Mouse (Mus musculus) kidney, adult 10 weeks (tissue): ENCODE measurements around the gene Dcst1. TPM values are rescaled to one million over a fixed set of nuclear protein-coding genes. Genes with fewer than 3 reads are reported as not detected.

Source experiments
- polyA plus RNA-seq: library from polyadenylated mRNA; stranded (reverse); fragments of 350-450 nt; fragmentation: Illumina TruSeq; extraction: RNeasy Lipid Tissue Mini Kit (QIAGEN cat#74804); gene quantifications from one replicate; pipeline ENCODE4 v1.2.3, GENCODE M21; 2014; ENCODE audit warnings: low read depth, low replicate concordance

The Dcst1 gene
- not detected for polyA plus RNA-seq

DNA sequence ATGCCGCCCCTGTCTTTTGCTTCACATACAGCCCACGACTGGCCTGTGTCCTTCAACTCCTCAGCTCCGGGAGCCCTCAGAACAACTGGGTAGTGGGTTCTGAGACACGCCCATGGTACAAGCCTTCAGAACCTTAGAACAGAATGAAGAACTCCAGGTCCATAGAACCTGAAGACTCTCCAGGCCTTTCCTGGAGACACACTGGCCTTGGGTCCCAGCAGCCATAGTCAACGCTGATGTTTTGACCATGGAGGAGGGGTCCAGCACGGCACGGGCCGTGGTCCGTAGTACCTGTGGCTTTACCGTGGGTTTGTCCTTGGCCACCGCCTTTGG lies at the start of gene Dcst1:
TSS of gene Dcst1 (minus strand) at position 101 of the 333 bp plus-strand sequence.

DNA sequence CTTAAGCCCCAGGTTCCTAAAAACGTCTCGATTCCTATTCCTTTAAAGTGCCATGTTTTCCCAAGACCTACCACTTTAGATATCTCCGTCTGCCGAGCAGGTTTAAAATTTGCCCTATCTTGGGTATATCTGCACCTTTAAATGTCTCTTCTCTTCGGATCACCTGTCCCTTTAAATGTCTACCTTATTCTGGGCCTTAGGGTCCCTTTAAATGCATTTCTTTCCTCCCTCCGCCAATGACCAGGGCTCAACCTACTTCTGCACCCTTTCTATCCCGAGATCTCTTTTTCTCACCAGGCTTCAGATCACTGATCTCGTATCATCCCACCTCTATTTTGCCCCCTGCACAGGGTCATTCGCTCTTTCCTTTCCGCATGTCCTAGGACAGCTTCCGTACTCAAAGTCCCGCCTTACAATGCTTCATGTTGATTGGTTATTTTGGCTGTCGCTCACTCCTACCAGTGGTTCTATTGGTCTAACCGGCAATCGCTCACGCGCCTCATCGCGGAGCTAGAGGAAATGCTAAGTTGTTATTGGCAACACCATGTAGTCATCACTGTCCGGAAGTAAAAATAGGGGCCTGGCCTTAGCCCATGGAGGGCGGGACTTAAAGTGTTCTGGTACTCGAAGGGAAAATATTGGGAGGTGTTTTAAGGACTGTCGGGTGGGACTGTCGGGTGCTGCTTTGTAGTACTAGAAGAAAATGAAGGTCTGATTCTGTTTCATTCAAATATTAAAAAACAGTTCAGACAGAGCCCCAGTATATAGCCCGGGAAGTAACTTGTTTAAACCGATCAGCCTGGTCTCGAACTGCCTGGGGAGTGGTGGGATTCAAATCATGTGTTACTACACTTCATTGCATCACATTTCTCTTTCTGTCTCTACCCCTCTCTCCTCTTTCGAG lies 46.7 kb upstream of the Dcst1 start, which contains the start of gene Flad1:
TSS of gene Flad1 (minus strand) at position 381 of the 904 bp plus-strand sequence.

DNA sequence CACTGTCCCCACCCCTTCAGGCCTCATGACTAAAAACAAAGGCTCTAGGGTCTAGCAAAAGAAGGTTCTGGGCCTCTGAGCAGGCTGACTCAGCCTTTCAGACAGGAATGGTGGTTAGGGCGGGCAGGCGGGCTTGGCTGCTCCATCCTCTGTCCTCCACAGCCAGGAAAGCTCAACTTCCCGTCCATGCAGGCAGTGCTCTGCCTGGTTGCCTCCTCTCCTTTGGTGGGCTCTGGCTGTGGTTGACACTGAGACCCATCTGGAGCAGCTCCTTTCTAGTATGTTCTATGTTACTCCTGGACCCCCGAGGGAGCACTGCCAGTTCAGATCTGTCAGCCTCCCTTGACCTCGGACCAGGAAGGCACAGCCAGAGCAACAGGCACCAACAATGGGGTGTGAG lies 37.6 kb upstream of the Dcst1 start, which contains the start of gene Lenep:
TSS of gene Lenep (minus strand) at position 101 of the 400 bp plus-strand sequence.

DNA sequence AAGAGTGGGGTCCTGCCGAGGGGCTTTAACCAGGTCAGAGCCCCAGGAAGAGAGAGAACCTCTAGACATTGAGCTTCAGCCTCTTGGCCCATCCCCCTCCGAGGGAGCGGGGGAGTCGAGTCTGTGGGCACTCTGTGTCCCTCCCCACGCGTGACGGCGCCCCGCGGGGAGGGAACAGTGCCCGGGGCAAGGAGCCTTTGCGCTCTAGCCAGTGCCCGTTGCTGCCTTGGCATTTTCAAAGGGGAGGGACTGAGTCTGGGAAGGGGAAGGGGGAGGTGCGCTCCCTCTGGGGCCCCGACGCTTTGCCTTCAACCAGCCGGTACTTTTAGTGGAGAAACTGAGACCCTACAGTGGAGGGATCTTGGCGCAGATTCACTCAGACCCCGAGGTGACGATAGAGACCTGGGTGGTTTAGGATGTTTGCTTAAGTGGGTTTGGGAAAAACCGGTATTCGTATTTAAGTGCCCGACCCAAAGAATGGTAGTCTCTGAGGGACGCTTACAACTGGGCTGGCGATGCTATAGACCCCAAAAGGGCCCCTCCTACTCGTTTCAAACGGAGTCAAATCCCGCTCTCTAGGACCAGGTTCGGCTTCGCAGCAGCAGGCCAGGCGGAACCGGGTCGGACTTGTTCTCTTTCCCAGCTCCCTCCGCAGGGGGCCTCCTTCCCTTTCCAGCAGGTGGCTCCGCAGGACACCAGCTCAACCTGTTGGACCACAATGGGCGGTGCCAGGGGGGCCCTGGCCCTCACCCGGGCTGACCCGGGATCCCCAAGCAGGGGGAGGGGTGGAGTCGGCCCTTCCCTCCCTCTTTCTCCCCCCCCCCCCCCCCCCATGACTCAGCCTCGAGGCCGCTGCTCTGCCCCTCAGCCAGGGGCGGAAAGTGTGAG lies 29.2 kb upstream of the Dcst1 start, which contains the start of gene Zbtb7b:
TSS of gene Zbtb7b (minus strand) at position 771 of the 888 bp plus-strand sequence.

DNA sequence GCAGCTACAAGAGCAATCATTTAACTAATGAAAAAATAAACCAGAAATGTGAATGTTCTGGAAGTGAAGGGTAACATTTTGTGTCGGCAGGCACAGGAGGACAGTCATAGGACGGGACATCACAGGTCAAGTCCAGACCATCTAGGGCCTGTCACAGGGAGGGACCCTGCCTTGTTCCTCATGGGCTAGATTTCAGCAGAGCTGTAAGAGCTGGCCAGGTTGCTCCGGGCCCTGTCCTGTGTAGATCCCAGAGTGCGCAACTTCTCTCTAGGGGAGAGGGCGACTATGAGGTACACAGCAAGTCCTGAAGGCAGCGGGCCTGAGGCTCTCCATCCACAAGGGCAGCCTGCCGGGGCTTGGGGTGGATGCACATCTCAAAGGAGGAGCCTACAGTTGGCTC lies 3.4 kb downstream of the Dcst1 start, which contains the start of gene Dcst2:
TSS of gene Dcst2 (plus strand) at position 301 of the 400 bp plus-strand sequence.

DNA sequence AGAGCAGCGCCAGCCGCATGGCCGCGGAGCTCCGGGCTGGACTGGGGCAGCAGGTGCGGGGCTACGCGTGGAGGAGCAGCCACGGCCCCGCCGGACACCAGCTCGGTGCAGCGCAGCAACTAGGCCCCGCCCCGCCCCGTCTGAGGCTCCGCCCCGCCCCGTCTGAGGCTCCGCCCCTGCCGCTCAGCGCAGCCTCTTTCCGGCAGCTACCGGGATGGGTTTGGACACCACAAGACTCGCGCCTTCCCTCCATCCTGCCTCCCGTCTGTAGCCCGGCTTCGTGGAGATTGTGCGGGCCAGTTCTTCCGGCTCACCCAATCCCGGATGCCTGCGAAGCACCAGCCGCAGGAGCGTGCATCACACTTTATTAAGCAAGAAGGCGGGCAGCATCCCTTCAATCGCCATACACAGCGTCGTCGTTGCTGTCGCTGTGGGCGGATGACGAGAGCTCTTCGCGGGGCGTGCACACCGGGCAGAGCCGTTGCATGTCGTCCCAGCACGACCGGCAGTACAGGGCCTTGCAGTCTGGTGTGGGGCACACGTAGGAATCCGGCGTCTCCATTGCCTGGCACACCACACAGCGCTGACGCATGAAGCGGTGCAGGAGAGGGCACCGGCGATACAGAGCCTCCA lies 15.1 kb downstream of the Dcst1 start, which contains the start of gene Adam15:
TSS of gene Adam15 (minus strand) at position 128 of the 633 bp plus-strand sequence.

DNA sequence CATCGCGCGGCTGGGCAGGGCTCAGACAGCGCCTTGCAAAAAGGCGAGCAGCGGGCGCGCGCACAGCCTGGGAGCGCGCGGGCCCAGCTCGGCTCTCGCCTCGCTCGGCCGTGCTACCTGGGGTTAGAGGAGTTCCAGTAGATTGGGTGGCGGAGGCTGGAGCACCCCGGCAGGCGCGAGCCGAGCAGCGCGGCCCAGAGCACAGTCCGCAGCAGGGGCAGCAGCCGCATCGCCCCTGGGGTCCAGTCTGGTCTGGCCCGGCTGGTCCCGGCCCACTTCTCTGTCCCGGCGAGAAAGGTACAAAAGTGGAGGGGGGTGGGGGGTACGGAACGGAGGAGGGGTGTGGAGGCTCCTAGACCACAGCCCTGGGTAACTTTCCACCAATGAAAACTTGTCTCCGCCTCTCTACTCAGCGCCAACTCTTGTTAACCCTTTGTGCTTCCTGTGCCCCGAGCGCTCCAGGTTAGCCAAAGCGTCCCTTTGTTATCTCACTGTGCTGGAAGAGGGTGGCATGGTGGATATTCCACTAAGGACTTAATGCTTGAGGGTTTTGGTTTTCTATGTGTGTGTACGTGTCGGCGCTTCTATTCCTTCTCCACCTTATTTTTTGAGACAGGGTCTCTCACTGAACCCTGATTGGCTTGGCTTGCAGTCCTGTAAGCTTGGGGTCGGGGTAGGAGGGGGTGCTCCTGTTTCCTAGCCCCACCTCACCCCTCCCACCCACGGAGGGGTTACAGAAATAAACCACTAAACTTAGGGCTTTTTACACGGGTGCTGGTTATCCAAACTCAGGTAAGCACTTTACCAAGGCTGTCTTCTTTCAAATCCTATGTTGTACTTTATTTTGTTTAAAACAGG lies 27.1 kb downstream of the Dcst1 start, which contains the start of gene Efna4:
TSS of gene Efna4 (minus strand) at position 308 of the 858 bp plus-strand sequence.

DNA sequence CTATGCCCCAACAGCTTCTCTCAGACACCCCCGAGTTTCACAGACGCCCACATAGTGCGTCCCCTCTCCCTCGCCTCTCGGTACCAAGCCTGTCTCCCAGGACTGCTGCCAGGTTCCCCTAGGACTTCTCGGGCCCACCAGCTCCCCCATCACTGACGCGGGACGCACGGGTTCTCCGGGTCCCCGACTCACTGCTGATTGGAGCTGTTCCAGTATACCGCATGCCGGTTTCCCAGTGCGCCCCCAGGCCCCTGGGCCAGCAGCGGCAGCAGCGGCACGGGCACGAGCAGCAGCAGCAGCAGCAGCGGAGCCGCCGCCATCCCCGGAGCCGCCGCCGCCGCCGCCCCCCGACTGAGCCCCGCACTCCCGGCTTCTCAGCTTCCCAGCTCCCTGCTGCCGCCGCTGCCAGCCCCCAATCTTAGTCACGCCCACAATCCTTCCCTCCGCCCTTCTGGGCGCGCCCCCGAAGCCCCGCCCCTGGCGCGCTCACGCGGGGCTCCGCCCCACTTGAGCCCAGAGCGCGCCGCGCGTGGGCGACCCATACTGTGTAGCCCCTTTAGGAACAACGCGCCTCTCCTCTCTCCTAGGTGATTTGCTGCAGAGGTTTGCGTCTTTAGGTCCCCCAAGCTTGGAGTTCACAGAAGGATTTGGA lies 42.4 kb downstream of the Dcst1 start, which contains the start of gene Efna3:
TSS of gene Efna3 (minus strand) at position 452 of the 652 bp plus-strand sequence.

Other genes with a start within 250 kb of the Dcst1 start
- gene Pklr, start 229.1 kb downstream of the Dcst1 start, polyA plus RNA-seq = 10.3 TPM
- gene Hcn3, start 205.1 kb downstream of the Dcst1 start, polyA plus RNA-seq = not detected
- gene Clk2, start 200.5 kb downstream of the Dcst1 start, polyA plus RNA-seq = 6.5 TPM
- gene Scamp3, start 187.8 kb downstream of the Dcst1 start, polyA plus RNA-seq = 7.7 TPM
- gene Fam189b, start 182.1 kb downstream of the Dcst1 start, polyA plus RNA-seq = not detected
- gene Gba, start 162.3 kb downstream of the Dcst1 start, polyA plus RNA-seq = 10.7 TPM
- gene Thbs3, start 150.1 kb downstream of the Dcst1 start, polyA plus RNA-seq = 0.73 TPM
- gene Mtx1, start 138.2 kb downstream of the Dcst1 start, polyA plus RNA-seq = 50.1 TPM
- 9.3 TPM for gene Muc1, start 136.2 kb downstream of the Dcst1 start, polyA plus RNA-seq
- 27.7 TPM for gene Krtcap2, start 119.3 kb downstream of the Dcst1 start, polyA plus RNA-seq
- gene Trim46, start 118.9 kb downstream of the Dcst1 start, polyA plus RNA-seq = not detected
- not detected for gene Dpm3, start 105.9 kb downstream of the Dcst1 start, polyA plus RNA-seq
- gene Slc50a1, start 94.7 kb downstream of the Dcst1 start, polyA plus RNA-seq = 10.2 TPM
- gene Efna1, start 84.1 kb downstream of the Dcst1 start, polyA plus RNA-seq = 8.2 TPM
- not detected for gene Efna3, start 42.3 kb downstream of the Dcst1 start, polyA plus RNA-seq
- not detected for gene Efna4, start 27.2 kb downstream of the Dcst1 start, polyA plus RNA-seq
- gene Adam15, start 15.3 kb downstream of the Dcst1 start, polyA plus RNA-seq = 4.4 TPM
- not detected for gene Dcst2, start 3.3 kb downstream of the Dcst1 start, polyA plus RNA-seq
- gene Zbtb7b, start 29.5 kb upstream of the Dcst1 start, polyA plus RNA-seq = 2.8 TPM
- gene Lenep, start 37.5 kb upstream of the Dcst1 start, polyA plus RNA-seq = 1.6 TPM
- 1.8 TPM for gene Flad1, start 46.6 kb upstream of the Dcst1 start, polyA plus RNA-seq
- 1.6 TPM for gene Cks1b, start 53.1 kb upstream of the Dcst1 start, polyA plus RNA-seq
- gene Shc1, start 53.2 kb upstream of the Dcst1 start, polyA plus RNA-seq = 16.6 TPM
- gene Pygo2, start 65.0 kb upstream of the Dcst1 start, polyA plus RNA-seq = 5.3 TPM
- gene Pbxip1, start 71.5 kb upstream of the Dcst1 start, polyA plus RNA-seq = 12.9 TPM
- not detected for gene Pmvk, start 89.3 kb upstream of the Dcst1 start, polyA plus RNA-seq
- 1.3 TPM for gene Kcnn3, start 154.9 kb upstream of the Dcst1 start, polyA plus RNA-seq